Mouse (Mus musculus) hindbrain, embryonic 16.5 days (tissue): ENCODE measurements around the gene Flrt1. TPM values are rescaled to one million over a fixed set of nuclear protein-coding genes. Genes with fewer than 3 reads are reported as not detected.

ENCODE experiments used
- ATAC-seq: fragments of 200-750 bp; cut with Nextera tagmentation; 2 replicates; pipeline ENCODE4 v1.8.0; 2017; ENCODE audit warnings: moderate TSS enrichment, moderate library complexity
- H3K27ac ChIP-seq: fragments of 300-500 bp; sonication (generic); 2 replicates; pipeline ENCODE4 v1.5.1; 2014; ENCODE audit warnings: low read depth, mild to moderate bottlenecking, control low read depth, low read length, moderate library complexity
- H3K27me3 ChIP-seq: fragments of 300-500 bp; sonication (generic); replicated peaks from 2 replicates; pipeline ENCODE4 v1.6.1; 2014; ENCODE audit warnings: low read length; ENCODE audit not compliant: control insufficient read depth, insufficient read depth
- H3K36me3 ChIP-seq: fragments of 300-500 bp; sonication (generic); 2 replicates; pipeline ENCODE4 v1.6.1; 2014; ENCODE audit warnings: mild to moderate bottlenecking, low read length, moderate library complexity, mixed read lengths; ENCODE audit not compliant: control insufficient read depth, insufficient read depth
- H3K4me1 ChIP-seq: fragments of 300-500 bp; sonication (generic); 2 replicates; pipeline ENCODE4 v1.6.1; 2014; ENCODE audit warnings: low read depth, low read length; ENCODE audit not compliant: control insufficient read depth, insufficient read depth
- H3K4me2 ChIP-seq: fragments of 300-500 bp; sonication (generic); 2 replicates; pipeline ENCODE4 v1.6.1; 2014; ENCODE audit warnings: mild to moderate bottlenecking, low read length, control low read depth, moderate library complexity
- H3K4me3 ChIP-seq: fragments of 300-500 bp; sonication (generic); 2 replicates; pipeline ENCODE4 v1.5.1; 2014; ENCODE audit warnings: mild to moderate bottlenecking, low read length, control low read depth, moderate library complexity
- H3K9ac ChIP-seq: fragments of 300-500 bp; sonication (generic); 2 replicates; pipeline ENCODE4 v1.6.1; 2014; ENCODE audit warnings: low read depth, mild to moderate bottlenecking, control low read depth, low read length, moderate library complexity
- H3K9me3 ChIP-seq: fragments of 300-500 bp; sonication (generic); 2 replicates; pipeline ENCODE4 v1.6.1; 2014; ENCODE audit warnings: mild to moderate bottlenecking, low read length, moderate library complexity; ENCODE audit not compliant: control insufficient read depth
- WGBS: fragments of 180-500 bp; shearing (Covaris S2); extraction: QIAGEN DNeasy Blood & Tissue Kit; methylation state at CpG from one replicate; pipeline ENCODE4 v1.1.7; 2014; 5-methylcytosine and 5-hydroxymethylcytosine counted together
- polyA plus RNA-seq: library from polyadenylated mRNA; unstranded; fragments of >200 nt; fragmentation: Nextera tagmentation; extraction: Ambion mirVana; gene quantifications from 2 replicates; pipeline ENCODE4 v1.2.1, GENCODE M21; 2015

The Flrt1 gene
- polyA plus RNA-seq, 1 experiment from 2014 or later = 8.8 TPM

DNA sequence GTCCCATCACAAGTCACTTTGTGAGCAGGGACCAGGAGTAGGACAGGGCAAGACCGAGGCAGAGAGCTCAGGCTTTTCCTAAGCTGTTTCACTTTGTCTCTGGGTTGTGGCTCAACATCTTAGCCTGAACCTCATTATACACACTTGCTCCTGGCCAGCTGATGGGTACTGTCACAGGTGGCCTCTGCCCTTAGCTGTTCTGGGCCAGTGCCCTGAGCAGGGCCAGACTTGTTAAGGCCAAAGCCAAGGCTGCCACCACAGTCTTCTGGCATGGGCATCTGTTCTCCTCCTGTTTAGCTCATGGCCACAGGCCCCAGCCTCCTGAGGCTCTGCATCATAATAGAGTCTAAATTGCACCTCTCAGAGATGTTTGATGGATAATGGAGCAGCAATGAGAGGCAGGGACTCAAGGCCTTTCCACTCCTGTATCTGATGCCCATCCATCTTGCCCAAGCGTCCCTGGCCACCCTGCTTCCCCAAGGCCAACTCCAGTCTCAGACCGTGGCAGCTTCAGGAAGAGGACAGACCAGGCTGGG, 5.8 kb downstream of the Flrt1 start:
- Histone ChIP-seq H3K4me1 (peaks cover 26% of the 10 kb centered on the region), H3K4me2 (no peak overlapping the region), H3K27ac (no peak overlapping the region), H3K9ac (no peak overlapping the region), H3K9me3 (no peaks in the 10 kb centered on the region), H3K4me3 (no peak overlapping the region), H3K27me3 (peaks cover 10% of the 10 kb centered on the region), H3K36me3 (no peaks in the 10 kb centered on the region)
- WGBS = 68% methylated on average over 3 of the region's 3 CpGs
- no peak for ATAC-seq

DNA sequence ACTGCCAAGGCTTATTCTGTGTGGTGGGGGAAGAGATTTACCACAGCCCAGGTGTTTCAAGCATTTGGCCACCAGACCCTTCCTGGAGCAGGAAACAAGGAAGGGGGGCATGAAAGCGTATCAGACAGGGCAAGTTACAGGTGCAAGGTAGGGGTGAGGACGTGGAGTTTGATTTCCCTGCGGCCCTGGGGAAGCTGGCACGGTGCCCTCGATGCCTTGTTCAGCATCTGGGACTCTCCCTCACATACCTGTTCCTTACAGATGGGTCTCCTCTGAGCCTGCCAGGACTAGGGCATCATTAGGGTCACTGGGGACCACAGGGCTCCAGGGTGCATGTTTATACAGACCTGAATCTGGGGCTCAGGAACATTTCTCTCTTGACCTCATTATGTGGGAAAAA, 12.8 kb downstream of the Flrt1 start:
- 82% methylated on average over 5 of the region's 5 CpGs for WGBS
- H3K4me1 ChIP-seq = peaks cover 48% of the 10 kb centered on the region
- peaks cover 10% of the 10 kb centered on the region for H3K27me3 ChIP-seq
- H3K36me3 ChIP-seq = no peaks in the 10 kb centered on the region
- H3K9ac ChIP-seq = no peak overlapping the region; the same call in 1 of the 2 replicates
- H3K4me2 ChIP-seq = no peak overlapping the region
- no peak overlapping the region for H3K27ac ChIP-seq
- H3K4me3 ChIP-seq = no peak overlapping the region
- no peak for ATAC-seq
- H3K9me3 ChIP-seq = no peaks in the 10 kb centered on the region

DNA sequence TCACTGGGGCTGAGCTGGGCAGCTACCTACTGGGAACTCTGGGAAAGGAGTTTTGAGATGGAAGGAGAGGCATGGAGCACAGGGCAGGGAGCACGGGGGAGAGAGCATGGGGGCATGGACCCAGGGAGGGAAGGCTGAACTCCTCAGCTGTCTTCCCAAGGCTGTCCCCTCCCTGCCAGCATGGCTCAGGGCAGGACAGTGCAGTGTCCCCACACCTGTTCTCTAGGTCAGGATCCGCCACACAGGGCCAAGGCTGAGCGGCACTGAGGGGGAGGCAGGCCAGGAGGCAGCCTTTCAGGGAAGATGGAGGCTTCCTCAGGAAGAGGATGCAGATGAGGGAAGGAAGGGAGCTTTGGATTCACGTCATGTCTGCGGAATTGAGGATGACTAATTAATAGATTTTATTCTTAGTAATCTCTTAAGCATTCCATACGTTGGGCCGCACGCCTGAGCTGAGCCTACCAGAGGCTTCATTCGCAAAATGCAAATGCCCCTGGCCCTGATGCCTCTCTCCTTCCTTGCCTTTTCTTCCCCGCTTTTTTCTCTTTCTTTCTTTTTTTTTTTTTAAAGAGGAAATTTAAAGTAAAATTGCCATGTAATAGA, 14.0 kb downstream of the Flrt1 start:
- H3K27ac ChIP-seq = peak overlapping the region; percentile 21; the same call in 1 of the 2 replicates
- H3K4me3 ChIP-seq = no peak overlapping the region
- ATAC-seq = peak; percentile 32
- peaks cover 3% of the 10 kb centered on the region for H3K27me3 ChIP-seq
- no peaks in the 10 kb centered on the region for H3K36me3 ChIP-seq
- H3K9ac ChIP-seq = no peak overlapping the region
- no peak overlapping the region for H3K4me2 ChIP-seq
- no peaks in the 10 kb centered on the region for H3K9me3 ChIP-seq
- WGBS = 46% methylated on average over 10 of the region's 10 CpGs
- peaks cover 51% of the 10 kb centered on the region for H3K4me1 ChIP-seq

DNA sequence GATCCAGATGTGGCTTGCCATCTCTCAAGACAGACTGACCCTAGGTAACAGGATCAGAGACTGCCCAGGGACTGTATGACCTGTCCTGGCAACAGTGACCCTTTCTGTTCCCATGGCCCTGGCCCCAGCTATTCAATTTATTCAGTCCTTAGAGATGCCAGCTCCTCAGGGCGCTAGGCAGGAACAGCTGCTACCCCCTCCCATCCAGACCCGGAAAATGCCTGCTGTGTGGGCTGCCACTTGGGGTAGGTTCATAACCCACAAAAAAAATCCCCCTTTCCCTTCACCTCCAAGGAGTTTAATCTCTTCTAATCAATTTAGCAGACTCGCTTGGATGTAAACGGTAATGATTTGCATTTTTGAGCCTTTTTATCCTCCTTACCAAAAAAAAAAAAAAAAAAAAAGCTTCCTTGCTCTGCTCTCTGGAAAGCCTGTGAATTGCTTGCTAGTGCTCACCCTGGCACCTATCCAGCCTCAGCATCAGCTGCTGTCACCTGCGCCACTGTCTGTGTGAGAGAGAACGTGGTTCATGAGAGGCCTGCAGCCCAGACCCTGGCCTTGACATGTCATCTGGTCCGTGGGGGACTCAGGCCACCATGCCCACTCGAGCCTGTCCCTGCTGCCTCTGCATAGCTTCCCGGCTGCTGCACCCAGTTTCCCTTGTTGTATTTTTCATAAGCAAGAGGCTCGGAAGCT, 15.0 kb downstream of the Flrt1 start:
- no peaks in the 10 kb centered on the region for H3K36me3 ChIP-seq
- H3K9ac ChIP-seq = peak overlapping the region; percentile 48
- H3K27me3 ChIP-seq = peaks cover 2% of the 10 kb centered on the region; the same call in 1 of the 2 replicates
- H3K4me2 ChIP-seq = no peak overlapping the region
- peak; percentile 26; the same call in 1 of the 2 replicates for ATAC-seq
- H3K4me1 ChIP-seq = peaks cover 51% of the 10 kb centered on the region
- no peak overlapping the region for H3K4me3 ChIP-seq
- 12% methylated on average over 10 of the region's 10 CpGs for WGBS
- H3K27ac ChIP-seq = peak overlapping the region; percentile 23
- H3K9me3 ChIP-seq = no peaks in the 10 kb centered on the region

DNA sequence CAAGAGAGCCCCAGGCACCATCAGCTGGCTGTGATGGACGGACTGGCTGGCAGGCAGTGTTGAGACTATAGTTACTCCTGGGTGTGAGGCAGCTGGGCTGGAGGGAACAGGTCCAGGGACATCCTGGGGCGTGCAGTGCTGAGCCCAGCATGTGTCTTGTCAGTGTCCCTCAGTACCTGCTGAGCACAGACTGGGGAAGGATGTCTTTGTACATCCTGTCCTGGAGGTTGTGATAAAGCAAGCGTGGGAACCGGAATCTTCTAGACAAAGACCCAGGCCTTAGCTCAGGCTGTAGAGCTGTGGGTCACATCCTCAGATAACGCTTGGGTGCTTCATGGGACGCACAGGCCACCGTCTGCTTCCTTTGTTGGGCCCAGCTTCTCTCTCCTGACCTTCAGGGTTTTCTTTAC, 15.7 kb downstream of the Flrt1 start:
- WGBS = 36% methylated on average over 7 of the region's 7 CpGs
- peak overlapping the region; percentile 23; the same call in 1 of the 2 replicates for H3K27ac ChIP-seq
- peak overlapping the region; percentile 43 for H3K9ac ChIP-seq
- no peak overlapping the region for H3K4me3 ChIP-seq
- peaks cover 53% of the 10 kb centered on the region for H3K4me1 ChIP-seq
- no peaks in the 10 kb centered on the region for H3K9me3 ChIP-seq
- no peak for ATAC-seq
- peaks cover 2% of the 10 kb centered on the region; the same call in 1 of the 2 replicates for H3K27me3 ChIP-seq
- H3K36me3 ChIP-seq = no peaks in the 10 kb centered on the region
- no peak overlapping the region for H3K4me2 ChIP-seq

DNA sequence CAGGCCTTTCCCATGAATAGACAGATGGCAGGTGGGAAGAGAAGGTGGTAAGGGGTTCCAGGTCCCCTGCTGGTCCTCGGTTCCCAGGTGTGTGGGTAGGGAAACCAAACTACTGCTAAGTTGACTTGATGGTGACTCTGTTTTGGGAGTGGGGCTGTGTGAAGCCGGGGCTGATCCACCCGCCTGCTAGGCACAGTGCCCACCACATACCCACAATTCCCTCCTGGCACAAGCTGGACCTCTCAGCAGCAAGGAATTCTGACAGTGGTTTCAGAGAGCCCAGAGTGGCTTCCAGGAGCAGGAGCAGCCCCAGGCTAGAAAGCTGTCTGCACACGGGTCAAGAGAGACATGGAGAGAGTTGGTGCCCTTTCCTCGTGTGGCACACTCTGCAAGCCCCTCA, 16.5 kb downstream of the Flrt1 start:
- H3K36me3 ChIP-seq = no peaks in the 10 kb centered on the region
- no peak overlapping the region for H3K27ac ChIP-seq
- no peak overlapping the region for H3K4me3 ChIP-seq
- peaks cover 57% of the 10 kb centered on the region for H3K4me1 ChIP-seq
- H3K4me2 ChIP-seq = no peak overlapping the region
- no peak overlapping the region for H3K9ac ChIP-seq
- ATAC-seq = no peak
- WGBS = 45% methylated on average over 5 of the region's 5 CpGs
- peaks cover 2% of the 10 kb centered on the region; the same call in 1 of the 2 replicates for H3K27me3 ChIP-seq
- H3K9me3 ChIP-seq = no peaks in the 10 kb centered on the region

DNA sequence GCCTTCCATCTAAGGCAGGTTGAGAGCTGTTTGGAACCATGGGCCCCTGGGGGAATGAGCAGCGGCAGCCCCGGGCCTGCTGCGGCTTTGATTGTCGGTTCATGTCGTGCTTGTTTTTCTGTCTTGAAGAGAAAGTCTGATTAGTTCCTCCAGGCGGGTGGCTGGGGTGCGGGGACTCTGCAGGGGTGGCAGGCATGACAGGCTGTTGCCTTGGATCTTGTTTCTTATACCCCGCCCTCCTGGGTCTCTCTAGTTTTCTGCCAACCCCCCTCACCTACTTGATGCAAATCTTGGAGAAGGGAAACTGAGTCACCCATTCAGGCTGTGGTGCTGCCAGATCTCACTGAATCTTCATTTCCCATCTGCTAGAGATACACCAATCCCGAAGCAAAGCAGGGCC, 17.0 kb downstream of the Flrt1 start:
- ATAC-seq = no peak
- no peak overlapping the region for H3K4me2 ChIP-seq
- no peak overlapping the region for H3K4me3 ChIP-seq
- peak overlapping the region; percentile 11; the same call in 1 of the 2 replicates for H3K9ac ChIP-seq
- H3K9me3 ChIP-seq = no peaks in the 10 kb centered on the region
- peaks cover 2% of the 10 kb centered on the region; the same call in 1 of the 2 replicates for H3K27me3 ChIP-seq
- peaks cover 61% of the 10 kb centered on the region for H3K4me1 ChIP-seq
- 0 out of 2 replicates have a peak overlapping the region, but pooled peaks have one; percentile 8 for H3K27ac ChIP-seq
- H3K36me3 ChIP-seq = no peaks in the 10 kb centered on the region
- WGBS = 13% methylated on average over 9 of the region's 9 CpGs

DNA sequence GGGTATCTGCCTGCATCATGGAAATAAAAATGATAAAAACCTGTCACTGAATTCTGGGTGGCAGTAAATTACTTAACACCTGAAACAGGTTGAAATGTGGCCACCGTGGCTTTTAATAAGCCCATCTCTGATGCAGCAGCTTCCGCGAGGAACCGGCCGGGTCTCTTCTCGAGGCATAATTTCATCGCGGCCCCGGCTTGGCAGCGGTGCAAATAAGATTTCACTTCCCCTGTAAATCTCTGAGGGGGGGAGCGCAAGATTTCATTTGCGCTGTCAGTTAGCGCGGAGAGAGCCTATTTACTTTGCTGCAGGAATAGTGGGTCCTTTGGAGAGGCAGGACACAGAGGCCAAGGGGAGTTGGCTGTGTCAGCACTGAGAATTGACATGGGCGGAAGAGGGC, 20.8 kb downstream of the Flrt1 start:
- ATAC-seq = no peak
- WGBS = 38% methylated on average over 15 of the region's 15 CpGs
- Histone ChIP-seq H3K27ac (no peak overlapping the region), H3K36me3 (no peaks in the 10 kb centered on the region), H3K9me3 (no peaks in the 10 kb centered on the region), H3K4me2 (no peak overlapping the region), H3K9ac (no peak overlapping the region), H3K4me3 (no peak overlapping the region), H3K27me3 (peaks cover 2% of the 10 kb centered on the region; the same call in 1 of the 2 replicates), H3K4me1 (peaks cover 37% of the 10 kb centered on the region)
